In genomic region chr4:153189485-153189884, GRCm38 (mm10) we compare ENCODE assay signal across 8 mouse cellular contexts.
DNase-seq lines count a peak whose midpoint lies in the region; ATAC-seq and TF ChIP-seq lines count a peak whose summit lies in the region.

No protein-coding gene starts in this region.

- no peak overlapping the region for H3K4me2 ChIP-seq in liver, embryonic 12.5 days
- no peak overlapping the region for H3K4me2 ChIP-seq in hindbrain, embryonic 14.5 days (replicated peaks)
- no peak overlapping the region for H3K4me2 ChIP-seq in forebrain, postnatal 0 days (ENCODE audit: low read depth)

- H3K4me3 ChIP-seq in liver, embryonic 12.5 days: no peak overlapping the region
- no peak overlapping the region for H3K4me3 ChIP-seq in hindbrain, embryonic 14.5 days (replicated peaks; ENCODE audit: low read length)
- H3K4me3 ChIP-seq in forebrain, postnatal 0 days (ENCODE audit: low read depth, low read length): no peak overlapping the region

- H3K4me1 ChIP-seq in liver, embryonic 12.5 days: peaks cover 8% of the 10 kb centered on the region; the same call in 1 of the 2 replicates
- H3K4me1 ChIP-seq in hindbrain, embryonic 14.5 days (replicated peaks; ENCODE audit: control insufficient read depth, insufficient read depth, low read length): peaks cover 7% of the 10 kb centered on the region
- 0 out of 2 replicates have a peak, but pooled peaks cover 13% of the 10 kb centered on the region for H3K4me1 ChIP-seq in forebrain, postnatal 0 days (ENCODE audit: insufficient read depth)

- WGBS in liver, embryonic 12.5 days (ENCODE audit: insufficient replicate concordance): 5% methylated on average over 8 of the region's 8 CpGs
- 12% methylated on average over 8 of the region's 8 CpGs for WGBS in hindbrain, embryonic 14.5 days
- WGBS in forebrain, postnatal 0 days: 12% methylated on average over 8 of the region's 8 CpGs

- H3K36me3 ChIP-seq in liver, embryonic 12.5 days: no peaks in the 10 kb centered on the region
- no peaks in the 10 kb centered on the region for H3K36me3 ChIP-seq in hindbrain, embryonic 14.5 days (replicated peaks; ENCODE audit: control insufficient read depth, insufficient read depth)
- H3K36me3 ChIP-seq in forebrain, postnatal 0 days (ENCODE audit: insufficient read depth): no peaks in the 10 kb centered on the region

- no peak for TF ChIP-seq CTCF in forebrain, postnatal 0 days (IDR thresholded peaks at IDR 0.05; ENCODE audit: low read depth)

- no peak for ATAC-seq in liver, embryonic 12.5 days
- ATAC-seq in hindbrain, embryonic 14.5 days (ENCODE audit: low FRiP score): no peak
- ATAC-seq in forebrain, postnatal 0 days: no peak

- H3K9me3 ChIP-seq in liver, embryonic 12.5 days (replicated peaks): no peaks in the 10 kb centered on the region
- H3K9me3 ChIP-seq in hindbrain, embryonic 14.5 days (ENCODE audit: control insufficient read depth, low read length): no peaks in the 10 kb centered on the region
- no peaks in the 10 kb centered on the region for H3K9me3 ChIP-seq in forebrain, postnatal 0 days (ENCODE audit: low read length)

- H3K9ac ChIP-seq in liver, embryonic 12.5 days: no peak overlapping the region
- H3K9ac ChIP-seq in hindbrain, embryonic 14.5 days: no peak overlapping the region
- H3K9ac ChIP-seq in forebrain, postnatal 0 days: no peak overlapping the region

- no peaks in the 10 kb centered on the region for H3K27me3 ChIP-seq in liver, embryonic 12.5 days (replicated peaks)
- 0 out of 2 replicates have a peak, but pooled peaks cover 10% of the 10 kb centered on the region for H3K27me3 ChIP-seq in hindbrain, embryonic 14.5 days (ENCODE audit: control insufficient read depth, insufficient read depth, low read length)
- peaks cover 9% of the 10 kb centered on the region for H3K27me3 ChIP-seq in forebrain, postnatal 0 days (ENCODE audit: insufficient read depth, low read length)

- peak; percentile 61 for DNase-seq in liver
- peak; percentile 78 for DNase-seq in adrenal gland, postnatal 14 days
- DNase-seq in hindbrain, embryonic 14.5 days (ENCODE audit: low spot score): peak; percentile 56
- peak; percentile 74 for DNase-seq in lung, postnatal 10 days
- DNase-seq in thymus, adult 18-20 months: no peak
- DNase-seq in cerebellum, adult 8-10 months: no peak
- no peak for DNase-seq in forebrain, postnatal 0 days

- H3K27ac ChIP-seq in liver, embryonic 12.5 days: no peak overlapping the region
- no peak overlapping the region for H3K27ac ChIP-seq in hindbrain, embryonic 14.5 days
- no peak overlapping the region for H3K27ac ChIP-seq in forebrain, postnatal 0 days (ENCODE audit: low read depth, low read length)

Comparison
In these comparisons a context has a peak if more than half of its experiments do, and no peak if none do; other contexts are left out.
1. DNase-seq: peak in liver (single experiment), adrenal gland, postnatal 14 days (single experiment), hindbrain, embryonic 14.5 days (single experiment) and lung, postnatal 10 days (single experiment); none in thymus, adult 18-20 months (0 of 2), cerebellum, adult 8-10 months (single experiment) and forebrain, postnatal 0 days (single experiment).